Mouse (Mus musculus) adipocyte (in vitro differentiated cells): ENCODE measurements around the gene Aff3.
A peak's percentile ranks its signal among the peaks of the same experiment; 100 is the strongest.

Experiments
- DNase-seq: peaks from one replicate; pipeline ENCODE4 v3.0.0-alpha.2; 2016; ENCODE audit warnings: low spot score

Aff3 gene

DNA sequence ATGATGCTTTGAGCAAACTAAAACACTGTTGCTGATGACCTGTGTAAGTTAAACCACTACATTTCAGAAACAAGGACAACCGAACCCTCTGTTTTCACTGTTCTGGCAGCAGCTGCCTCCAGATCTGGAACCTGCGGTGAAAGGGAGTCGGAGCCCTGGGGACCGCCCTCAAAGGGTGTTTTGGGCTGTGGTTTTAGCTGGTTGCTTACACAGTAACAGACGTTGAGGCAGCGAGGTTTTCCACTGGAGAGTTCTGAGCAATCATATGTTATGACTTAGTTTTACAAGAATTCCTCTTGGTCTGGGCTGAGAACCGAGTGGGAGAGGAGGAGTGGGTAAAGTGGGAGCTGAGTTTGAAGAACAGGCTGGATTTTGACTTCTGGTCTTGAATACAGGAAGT is 7.1 kb downstream of the Aff3 start:
- no peak for DNase-seq

DNA sequence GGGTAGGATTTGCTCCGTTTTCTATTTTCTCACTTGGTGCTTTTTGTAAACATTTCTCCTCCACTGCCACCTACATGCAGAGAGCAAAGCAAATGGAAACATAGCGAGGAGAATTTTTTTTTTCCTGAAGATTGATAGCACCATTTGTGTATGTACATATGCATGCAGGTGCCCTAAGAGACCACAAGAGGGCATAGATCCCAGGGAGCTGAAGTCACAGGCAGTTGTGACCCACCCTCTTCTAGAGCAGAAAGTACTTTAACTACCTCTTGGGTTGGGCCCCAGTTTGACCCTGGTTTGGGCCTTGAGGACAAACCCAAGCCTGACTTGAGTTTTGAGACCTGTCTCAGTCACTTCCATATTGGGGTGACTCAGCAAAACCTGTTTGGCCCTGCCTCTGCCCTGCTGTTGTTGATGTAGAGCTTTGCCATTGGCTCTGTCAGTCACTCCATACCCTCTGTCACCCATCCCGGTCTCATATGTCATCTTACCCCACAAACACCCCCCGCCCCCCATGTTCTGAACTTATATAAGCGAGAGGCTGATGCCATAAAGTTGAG is 9.7 kb downstream of the Aff3 start:
- no peak for DNase-seq

DNA sequence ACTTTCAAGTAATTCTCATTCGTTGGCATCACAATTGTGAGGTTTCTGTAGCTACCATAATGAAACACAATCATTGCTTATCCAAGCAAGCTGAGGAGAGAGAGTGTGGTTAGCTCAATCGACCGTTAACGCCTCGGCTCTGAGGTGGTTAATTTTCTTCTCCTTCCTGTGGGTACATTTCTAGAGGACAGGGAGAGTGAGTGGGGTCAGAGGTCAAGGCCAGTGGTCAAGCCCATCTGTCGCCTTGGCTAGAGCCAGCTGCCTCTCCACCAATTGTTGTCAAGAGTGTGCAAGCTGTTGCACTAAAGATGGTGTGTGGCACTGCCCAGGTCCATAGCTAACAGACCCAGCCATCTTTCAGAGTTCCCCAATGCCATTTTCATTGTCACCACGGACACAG is 14.7 kb downstream of the Aff3 start:
- no peak for DNase-seq

DNA sequence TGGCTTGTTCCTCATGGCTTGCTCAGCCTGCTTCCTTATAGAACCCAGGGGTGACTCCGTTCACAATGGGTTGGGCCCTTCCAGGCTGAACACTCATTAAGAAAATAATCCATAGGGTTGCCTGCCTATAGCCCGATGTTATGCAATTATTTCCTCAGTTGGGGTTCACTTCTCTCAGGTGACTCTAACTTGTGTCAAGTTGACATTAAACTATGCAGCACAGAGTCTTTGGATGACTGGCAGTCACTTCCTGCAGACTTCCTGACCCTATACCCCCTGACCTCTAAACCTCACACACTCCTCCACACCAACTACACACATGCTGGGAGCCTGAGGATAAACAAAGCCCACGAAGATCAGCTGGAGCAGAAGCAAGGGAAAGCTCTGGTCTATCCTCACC is 15.6 kb downstream of the Aff3 start:
- DNase-seq: no peak

DNA sequence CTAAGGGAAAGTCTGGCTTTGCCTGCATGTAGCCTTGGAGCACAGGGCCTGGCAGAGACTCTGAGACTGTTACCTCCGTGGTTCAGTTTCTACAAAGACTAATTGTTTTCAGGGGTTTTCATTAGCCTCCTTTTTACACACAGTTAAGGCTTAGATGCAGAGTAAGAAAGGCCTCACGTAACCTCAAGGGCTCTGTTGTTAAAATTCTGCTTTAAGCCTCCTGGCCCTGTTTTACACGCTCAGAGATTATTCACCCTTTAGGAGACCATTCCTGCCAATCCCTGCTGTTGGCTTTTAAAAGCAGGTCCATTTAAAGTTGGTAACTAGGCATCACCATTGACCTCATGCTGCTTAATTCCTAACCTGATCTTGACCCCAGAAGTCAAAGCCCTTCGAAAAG is 22.5 kb downstream of the Aff3 start:
- no peak for DNase-seq

DNA sequence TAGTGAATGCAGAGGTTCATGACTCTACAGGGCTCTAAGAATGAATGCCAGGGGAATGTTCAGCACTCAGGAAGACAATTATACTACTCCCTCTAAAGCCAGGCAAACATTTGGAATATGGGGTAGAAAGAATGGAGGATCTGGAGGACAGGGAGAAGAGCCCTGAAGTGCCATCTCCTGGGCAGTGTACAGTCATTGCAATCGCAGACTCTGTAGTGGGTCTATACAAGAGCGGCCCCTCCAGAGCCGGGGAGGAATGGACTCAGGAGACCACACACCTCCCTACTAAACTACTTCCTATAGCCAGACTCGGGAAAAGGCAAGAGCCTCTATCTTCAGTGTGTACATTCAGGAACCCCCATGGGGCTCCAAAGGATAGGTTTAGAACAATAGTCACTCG is 25.1 kb downstream of the Aff3 start:
- no peak for DNase-seq

- no peak for DNase-seq
Measured at GRCm38 (mm10) chr1:38635596-38635995, 29.2 kb downstream of the Aff3 start.

- DNase-seq: no peak
Measured at GRCm38 (mm10) chr1:38634081-38634480, 30.7 kb downstream of the Aff3 start.

DNA sequence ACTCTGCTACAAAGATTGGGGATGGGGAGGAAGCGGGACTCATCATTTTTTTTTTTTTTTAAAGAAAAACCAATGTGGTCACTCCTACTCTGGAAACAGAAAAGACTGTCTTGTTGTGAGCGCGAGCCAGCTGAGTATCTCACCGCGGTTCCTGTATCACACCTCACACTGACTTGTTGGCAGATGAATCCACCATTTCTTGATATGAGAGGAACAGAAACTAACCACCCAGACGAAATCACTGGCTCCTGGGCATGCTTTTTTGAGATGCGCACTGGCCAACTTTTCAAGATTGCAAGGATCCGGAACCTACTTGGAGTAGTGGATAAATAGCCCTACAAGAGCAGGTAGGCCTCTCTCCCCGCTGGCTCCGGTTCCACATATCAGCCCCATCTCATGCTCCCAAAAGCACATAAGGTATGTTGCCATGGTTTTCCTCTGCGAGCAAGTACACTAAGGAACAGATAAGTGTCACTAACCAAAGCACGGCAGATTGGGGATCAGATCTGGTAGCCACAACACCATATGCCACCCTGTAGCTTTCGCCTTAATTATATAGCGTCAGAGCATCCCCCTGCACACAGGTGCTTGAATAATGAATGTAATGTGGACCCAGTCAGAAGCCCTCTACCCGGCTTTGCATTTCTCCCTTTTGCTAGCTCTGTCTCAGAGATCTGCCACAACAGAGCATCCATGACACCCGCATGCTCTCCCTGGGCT is 32.1 kb downstream of the Aff3 start:
- no peak for DNase-seq

- DNase-seq: no peak
Measured at GRCm38 (mm10) chr1:38631501-38632279, 33.1 kb downstream of the Aff3 start.

- no peak for DNase-seq
Measured at GRCm38 (mm10) chr1:38628901-38629585, 35.7 kb downstream of the Aff3 start.

DNA sequence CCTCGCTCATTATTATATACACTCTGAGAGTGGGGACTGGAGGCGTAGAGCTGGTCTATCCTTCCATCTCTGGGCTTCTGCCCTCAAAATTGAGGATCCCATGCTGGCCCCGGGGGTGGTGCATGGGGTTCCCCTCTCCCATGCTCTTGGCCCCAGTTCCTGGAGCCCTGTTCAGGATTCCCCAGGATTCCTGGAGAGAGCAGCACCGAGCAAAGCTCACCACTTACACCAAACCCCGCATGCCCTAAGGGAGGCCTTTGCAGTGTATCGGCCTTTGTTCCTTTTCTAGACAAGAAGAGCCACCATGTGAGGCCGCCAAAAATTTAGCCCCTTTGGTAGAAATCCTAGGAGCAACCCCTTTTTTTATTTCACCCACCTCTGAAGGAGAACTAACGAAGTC is 36.3 kb downstream of the Aff3 start:
- DNase-seq: peak; percentile 28

DNA sequence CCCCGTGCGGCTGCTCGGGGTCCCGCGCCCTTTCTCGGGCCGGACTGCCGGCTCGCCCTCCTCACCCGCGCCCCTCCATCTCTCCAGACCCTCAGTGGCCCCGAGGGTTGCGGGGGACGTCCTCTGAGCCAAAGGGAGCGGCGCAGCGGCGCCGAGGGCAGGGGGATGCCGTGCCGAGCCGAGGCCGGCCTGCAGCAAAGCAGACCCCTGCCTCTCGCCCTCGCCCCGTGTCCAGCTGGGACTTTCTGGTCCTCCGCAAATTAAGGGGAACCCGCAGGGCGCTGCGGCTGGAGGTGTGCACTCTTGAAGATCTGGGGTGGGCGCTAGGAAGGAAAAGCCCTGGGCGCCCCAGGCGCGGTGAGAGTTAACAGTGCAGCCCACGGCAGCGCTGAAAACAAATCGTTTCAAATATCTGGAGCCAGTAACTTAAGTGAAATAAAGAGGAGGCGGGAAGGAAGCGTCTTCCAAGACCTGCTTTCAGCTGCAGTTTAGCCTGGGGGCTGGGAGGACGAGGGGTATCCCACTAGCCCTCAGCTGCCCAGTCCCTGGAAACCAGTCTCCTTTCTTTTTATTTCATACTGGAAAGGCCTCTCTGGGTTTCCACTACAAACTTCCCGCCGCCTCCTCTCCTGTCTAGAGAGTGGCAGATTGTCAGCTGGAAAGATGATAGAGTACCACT is 36.9 kb downstream of the Aff3 start:
- DNase-seq: peak; percentile 35

- peak; percentile 42 for DNase-seq
Measured at GRCm38 (mm10) chr1:38626739-38627661, 37.8 kb downstream of the Aff3 start.

DNA sequence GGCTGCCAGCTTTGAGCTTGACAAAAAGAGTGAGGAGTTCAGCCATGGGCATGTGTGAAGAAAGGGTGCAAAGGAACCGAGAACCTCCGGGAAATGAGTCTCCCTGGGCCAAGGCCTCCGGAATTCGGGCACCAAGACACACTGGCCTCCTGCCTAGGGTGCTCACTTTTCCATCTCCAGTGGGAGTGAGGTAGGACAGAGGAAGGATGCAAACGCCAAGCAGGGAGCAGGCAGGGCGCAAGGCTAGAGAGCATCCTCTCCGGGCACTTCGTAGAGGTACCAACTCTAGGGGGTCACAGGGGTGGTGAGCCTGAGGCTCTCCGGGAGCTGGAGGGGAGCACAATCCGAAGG is 38.4 kb downstream of the Aff3 start:
- DNase-seq: peak; percentile 26

GRCm38 (mm10) chr1:38621840-38622239 is 42.9 kb downstream of the Aff3 start:
- no peak for DNase-seq

DNA sequence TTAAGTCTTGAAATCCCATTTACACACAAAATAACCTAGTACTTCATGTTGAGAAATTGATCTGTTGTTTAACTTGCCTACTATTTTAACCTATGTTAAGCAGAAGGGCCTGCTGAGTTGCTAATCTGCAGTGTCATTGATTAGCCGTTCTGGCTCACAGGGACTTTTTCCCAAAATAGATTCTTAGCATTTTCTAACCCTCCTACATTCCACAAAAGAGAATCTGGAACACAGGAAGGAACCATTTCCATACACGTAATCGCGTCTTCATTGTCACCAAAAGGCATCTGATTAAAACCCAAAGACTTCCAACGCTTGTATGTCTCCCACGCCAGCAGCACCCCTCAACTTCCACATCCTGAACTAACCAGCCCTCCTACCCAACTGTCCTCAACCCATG is 44.4 kb downstream of the Aff3 start:
- no peak for DNase-seq

DNA sequence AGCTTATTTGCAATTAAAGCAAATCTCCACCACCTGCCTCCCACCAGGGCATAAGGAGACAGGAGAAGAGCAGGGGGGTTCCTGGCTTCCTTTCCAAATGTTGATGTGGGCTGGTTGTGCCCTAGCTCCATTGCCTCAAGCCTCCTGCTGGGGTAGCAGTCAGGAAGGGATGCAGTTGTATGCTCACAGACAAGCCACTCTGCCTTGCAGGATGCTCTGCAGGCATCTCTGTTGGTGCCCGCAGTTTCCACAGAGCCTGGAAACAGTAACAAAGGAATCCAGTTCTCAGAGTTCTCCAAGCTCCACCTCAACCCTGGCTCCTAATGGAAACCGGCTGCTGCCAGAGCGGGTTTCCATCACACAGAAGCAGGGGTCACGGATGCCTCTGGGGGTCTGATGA is 58.0 kb downstream of the Aff3 start:
- DNase-seq: no peak

GRCm38 (mm10) chr1:38605426-38605825 is 59.3 kb downstream of the Aff3 start:
- no peak for DNase-seq

GRCm38 (mm10) chr1:38604611-38605010 is 60.1 kb downstream of the Aff3 start:
- no peak for DNase-seq
